ENCODE assay signal across 10 mouse cellular contexts in genomic region chr9:96887492-96887891, GRCm38 (mm10). TPM values are rescaled to one million over a fixed set of nuclear protein-coding genes. Genes with fewer than 3 reads are reported as not detected.
DNase-seq lines count a peak whose midpoint lies in the region; ATAC-seq and TF ChIP-seq lines count a peak whose summit lies in the region.
"Had no signal": no experiment of that assay in that cellular context is flagged by ENCODE, and none has a peak within 500 bp of the region (broad histone marks: within the 10 kb centered on the region; RNA-seq: fewer than 3 reads in every experiment).

No protein-coding gene starts in this region.

- H3K9ac ChIP-seq in liver, adult 2 months (ENCODE audit: low read depth, low read length): no peak overlapping the region
- 0 out of 2 replicates have a peak overlapping the region, but pooled peaks have one; percentile 79 for H3K9ac ChIP-seq in intestine, embryonic 15.5 days
- 0 out of 2 replicates have a peak overlapping the region, but pooled peaks have one; percentile 74 for H3K9ac ChIP-seq in neural tube, embryonic 15.5 days (replicated peaks)
- H3K9ac ChIP-seq: limb, embryonic 12.5 days had no signal

- no peaks in the 10 kb centered on the region for H3K36me3 ChIP-seq in liver, adult 2 months (ENCODE audit: control insufficient read depth, insufficient read depth, low read length)
- H3K36me3 ChIP-seq in intestine, embryonic 15.5 days: no peaks in the 10 kb centered on the region
- H3K36me3 ChIP-seq in neural tube, embryonic 15.5 days: no peaks in the 10 kb centered on the region
- H3K36me3 ChIP-seq: limb, embryonic 12.5 days had no signal

- peaks cover 32% of the 10 kb centered on the region for H3K4me1 ChIP-seq in cerebellum, adult 2 months (ENCODE audit: control insufficient read depth, insufficient read depth, low read length)
- H3K4me1 ChIP-seq in liver, adult 2 months (ENCODE audit: control insufficient read depth, insufficient read depth, low read length): peaks cover 6% of the 10 kb centered on the region; the same call in 1 of the 2 replicates
- H3K4me1 ChIP-seq in intestine, embryonic 15.5 days (replicated peaks): peaks cover 34% of the 10 kb centered on the region
- H3K4me1 ChIP-seq in neural tube, embryonic 15.5 days: peaks cover 55% of the 10 kb centered on the region

- no peaks in the 10 kb centered on the region for H3K9me3 ChIP-seq in intestine, embryonic 15.5 days
- no peaks in the 10 kb centered on the region for H3K9me3 ChIP-seq in neural tube, embryonic 15.5 days (replicated peaks)
- H3K9me3 ChIP-seq: limb, embryonic 12.5 days had no signal

- TF ChIP-seq POLR2A in cerebellum, adult 2 months (IDR thresholded peaks at IDR 0.05; ENCODE audit: borderline replicate concordance, insufficient read depth, low read length): no peak
- TF ChIP-seq POLR2A in liver, adult 2 months (IDR thresholded peaks at IDR 0.05; ENCODE audit: extremely low read depth, insufficient read depth, low read length): no peak

- H3K4me3 ChIP-seq in cerebellum, adult 2 months (replicated peaks; ENCODE audit: insufficient read depth, low read depth, low read length): peak overlapping the region; percentile 92
- no peak overlapping the region for H3K4me3 ChIP-seq in liver, adult 2 months (ENCODE audit: insufficient read depth, low read depth, low read length)
- H3K4me3 ChIP-seq in intestine, embryonic 15.5 days (replicated peaks): no peak overlapping the region
- peak overlapping the region; percentile 67; the same call in 1 of the 2 replicates for H3K4me3 ChIP-seq in neural tube, embryonic 15.5 days (replicated peaks)

- peak overlapping the region; percentile 91 for H3K27ac ChIP-seq in cerebellum, adult 2 months (ENCODE audit: insufficient read depth, low read length)
- H3K27ac ChIP-seq in liver, adult 2 months (replicated peaks; ENCODE audit: insufficient read depth, low read depth, low read length): no peak overlapping the region
- H3K27ac ChIP-seq in intestine, embryonic 15.5 days: no peak overlapping the region
- no peak overlapping the region for H3K27ac ChIP-seq in neural tube, embryonic 15.5 days (replicated peaks)
- H3K27ac ChIP-seq: limb, embryonic 12.5 days had no signal

- H3K27me3 ChIP-seq in cerebellum, adult 2 months (ENCODE audit: control insufficient read depth, insufficient read depth, low read length): no peaks in the 10 kb centered on the region
- H3K27me3 ChIP-seq in liver, adult 2 months (ENCODE audit: control insufficient read depth, insufficient read depth, low read length): no peaks in the 10 kb centered on the region
- no peaks in the 10 kb centered on the region for H3K27me3 ChIP-seq in intestine, embryonic 15.5 days (replicated peaks)
- no peaks in the 10 kb centered on the region for H3K27me3 ChIP-seq in neural tube, embryonic 15.5 days (replicated peaks)

- ATAC-seq in intestine, embryonic 15.5 days: no peak
- no peak for ATAC-seq in neural tube, embryonic 15.5 days (ENCODE audit: low FRiP score)

- peaks cover 13% of the 10 kb centered on the region for H3K79me2 ChIP-seq in liver, adult 2 months (ENCODE audit: control insufficient read depth, insufficient read depth, low read length)

- DNase-seq in cerebellum, adult 2 months: no peak
- DNase-seq in cerebellum, adult 8-10 months: no peak
- peak; percentile 47 for DNase-seq in liver, adult 2 months (ENCODE audit: extremely low read depth, low read depth, low spot score)
- no peak for DNase-seq in liver
- DNase-seq in frontal cortex, postnatal 10 days (ENCODE audit: low spot score in 2 of 2): no peak
- no peak for DNase-seq in c-Kit-positive CD71-positive TER-119-positive erythroid progenitor cells, embryonic 14.5 days (ENCODE audit: low spot score)
- DNase-seq: heart, postnatal 14 days had no signal

- H3K4me2 ChIP-seq in intestine, embryonic 15.5 days (replicated peaks): peak overlapping the region; percentile 87
- H3K4me2 ChIP-seq in neural tube, embryonic 15.5 days: peak overlapping the region; percentile 69

- no peak for TF ChIP-seq CTCF in cerebellum, adult 2 months (IDR thresholded peaks at IDR 0.05; ENCODE audit: borderline replicate concordance, insufficient read depth, low read depth, low read length)
- TF ChIP-seq CTCF in liver, adult 2 months (IDR thresholded peaks at IDR 0.05; ENCODE audit: low read depth, low read length): no peak

RNA-seq across cellular contexts. Expression of gene Pxylp1, which starts 5.0 kb away (rescaled TPM):
- polyA plus RNA-seq in cerebellum, adult 2 months (2012; rRNA removed): 35.6 and 39.7 TPM in 2 replicates
- total RNA-seq in liver, adult 2 months (2014; rRNA removed): 6.0 and 7.2 TPM in 2 replicates
- polyA plus RNA-seq in liver, adult 2 months (2012; rRNA removed): 4.5 and 5.5 TPM in 2 replicates
- 37.6 and 41.5 TPM in 2 replicates for polyA plus RNA-seq in intestine, embryonic 15.5 days (2015; fragmentation: Nextera tagmentation; extraction: Ambion mirVana)
- polyA plus RNA-seq in neural tube, embryonic 15.5 days (2015; fragmentation: Nextera tagmentation; extraction: Ambion mirVana): 24.8 and 25.6 TPM in 2 replicates

Comparison
In these comparisons a context has a peak if more than half of its experiments do, and no peak if none do; other contexts are left out.
1. H3K4me3 ChIP-seq: peak in cerebellum, adult 2 months (single experiment) and neural tube, embryonic 15.5 days (single experiment); none in liver, adult 2 months (single experiment) and intestine, embryonic 15.5 days (single experiment).